Mouse (Mus musculus) midbrain, embryonic 16.5 days (tissue): ENCODE results near the gene Gm45140. TPM values are rescaled to one million over a fixed set of nuclear protein-coding genes. Genes with fewer than 3 reads are reported as not detected.

Experiments used
- ATAC-seq: fragments of 200-750 bp; cut with Nextera tagmentation; 2 replicates; pipeline ENCODE4 v1.8.0; 2017; ENCODE audit warnings: moderate TSS enrichment
- H3K27ac ChIP-seq: fragments of 300-500 bp; sonication (generic); 2 replicates; pipeline ENCODE4 v1.5.1; 2014; ENCODE audit warnings: mild to moderate bottlenecking, low read length, mixed read lengths
- H3K27me3 ChIP-seq: fragments of 300-500 bp; sonication (generic); 2 replicates; pipeline ENCODE4 v1.6.1; 2014; ENCODE audit warnings: low read depth, low read length, mixed read lengths; ENCODE audit not compliant: control insufficient read depth, insufficient read depth
- H3K36me3 ChIP-seq: fragments of 300-500 bp; sonication (generic); 2 replicates; pipeline ENCODE4 v1.6.1; 2014; ENCODE audit warnings: mild to moderate bottlenecking, low read length, moderate library complexity, mixed read lengths; ENCODE audit not compliant: control insufficient read depth, insufficient read depth
- H3K4me1 ChIP-seq: fragments of 300-500 bp; sonication (generic); 2 replicates; pipeline ENCODE4 v1.6.1; 2014; ENCODE audit warnings: mild to moderate bottlenecking, low read length, mixed read lengths; ENCODE audit not compliant: control insufficient read depth, insufficient read depth
- H3K4me2 ChIP-seq: fragments of 300-500 bp; sonication (generic); 2 replicates; pipeline ENCODE4 v1.6.1; 2014; ENCODE audit warnings: mild to moderate bottlenecking, low read length, mixed read lengths
- H3K4me3 ChIP-seq: fragments of 300-500 bp; sonication (generic); 2 replicates; pipeline ENCODE4 v1.5.1; 2014; ENCODE audit warnings: low read depth, mild to moderate bottlenecking, low read length, moderate library complexity, mixed read lengths
- H3K9ac ChIP-seq: fragments of 300-500 bp; sonication (generic); 2 replicates; pipeline ENCODE4 v1.6.1; 2014; ENCODE audit warnings: low read depth, low read length, mixed read lengths
- H3K9me3 ChIP-seq: fragments of 300-500 bp; sonication (generic); replicated peaks from 2 replicates; pipeline ENCODE4 v1.6.1; 2014; ENCODE audit warnings: mild to moderate bottlenecking, low read length, mixed read lengths; ENCODE audit not compliant: control insufficient read depth, poor library complexity, severe bottlenecking
- WGBS: fragments of 180-500 bp; shearing (Covaris S2); extraction: QIAGEN DNeasy Blood & Tissue Kit; methylation state at CpG from one replicate; pipeline ENCODE4 v1.1.7; 2014; 5-methylcytosine and 5-hydroxymethylcytosine counted together
- polyA plus RNA-seq: library from polyadenylated mRNA; unstranded; fragments of >200 nt; fragmentation: Nextera tagmentation; extraction: Ambion mirVana; gene quantifications from 2 replicates; pipeline ENCODE4 v1.2.1, GENCODE M21; 2015

Gene Gm45140
- polyA plus RNA-seq, 1 experiment from 2014 or later: 4.0 TPM

DNA sequence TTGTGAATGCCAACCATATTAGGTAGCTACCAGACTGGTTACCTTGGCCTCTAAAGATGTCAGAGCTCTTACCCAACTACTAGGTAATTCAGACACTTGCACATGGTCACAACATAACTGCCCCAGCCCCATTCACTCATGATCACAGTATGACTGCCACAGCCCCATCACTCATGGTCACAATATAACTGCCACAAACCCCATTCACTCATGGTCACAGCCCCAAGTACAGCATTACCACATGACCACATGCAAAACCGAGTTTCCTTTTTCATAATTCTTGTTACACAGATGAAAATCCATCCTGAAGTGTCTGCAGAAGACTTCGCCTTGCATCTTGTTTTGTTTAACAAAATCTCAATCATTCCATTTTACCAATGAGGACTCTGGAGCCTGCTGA lies 87.5 kb downstream of the Gm45140 start:
- no peaks in the 10 kb centered on the region for H3K36me3 ChIP-seq
- no peak for ATAC-seq
- H3K27ac ChIP-seq: no peak overlapping the region
- no peaks in the 10 kb centered on the region for H3K27me3 ChIP-seq
- H3K9ac ChIP-seq: no peak overlapping the region
- H3K9me3 ChIP-seq: no peaks in the 10 kb centered on the region
- no peaks in the 10 kb centered on the region for H3K4me1 ChIP-seq
- WGBS: 83% methylated on average over 2 of the region's 2 CpGs
- H3K4me3 ChIP-seq: no peak overlapping the region
- no peak overlapping the region for H3K4me2 ChIP-seq

GRCm38 (mm10) chr6:87746849-87747248 lies 88.7 kb downstream of the Gm45140 start:
- no peak overlapping the region for H3K9ac ChIP-seq
- no peaks in the 10 kb centered on the region for H3K27me3 ChIP-seq
- H3K4me1 ChIP-seq: no peaks in the 10 kb centered on the region
- no peaks in the 10 kb centered on the region for H3K9me3 ChIP-seq
- ATAC-seq: no peak
- no peak overlapping the region for H3K27ac ChIP-seq
- H3K4me3 ChIP-seq: no peak overlapping the region
- 70% methylated on average over 2 of the region's 2 CpGs for WGBS
- no peak overlapping the region for H3K4me2 ChIP-seq
- H3K36me3 ChIP-seq: no peaks in the 10 kb centered on the region

GRCm38 (mm10) chr6:87746059-87746458 lies 89.5 kb downstream of the Gm45140 start:
- Histone ChIP-seq H3K4me1 (no peaks in the 10 kb centered on the region), H3K27ac (no peak overlapping the region), H3K9ac (no peak overlapping the region), H3K36me3 (no peaks in the 10 kb centered on the region), H3K9me3 (no peaks in the 10 kb centered on the region), H3K4me3 (no peak overlapping the region), H3K4me2 (no peak overlapping the region), H3K27me3 (no peaks in the 10 kb centered on the region)
- no peak for ATAC-seq
- 68% methylated on average over 3 of the region's 3 CpGs for WGBS

DNA sequence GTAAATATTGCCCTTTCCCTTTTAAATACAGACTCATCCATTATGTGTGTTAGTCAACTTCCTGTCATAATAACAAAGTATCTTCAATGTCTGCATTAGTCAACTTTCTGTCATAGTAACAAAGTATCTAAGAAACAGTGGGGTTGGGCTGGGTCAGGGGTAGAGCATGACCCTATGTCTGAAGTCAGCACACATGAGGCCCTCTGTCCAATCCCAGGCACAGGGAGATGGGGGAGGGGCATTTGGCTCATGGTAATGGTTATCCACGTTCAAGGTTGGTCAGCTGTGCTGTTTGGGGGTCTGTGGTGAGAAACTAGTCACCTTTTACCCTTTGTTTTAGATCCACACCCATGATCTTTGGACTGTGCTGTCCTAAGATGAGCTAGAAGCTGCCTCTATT lies 90.3 kb downstream of the Gm45140 start:
- ATAC-seq: no peak
- no peaks in the 10 kb centered on the region for H3K27me3 ChIP-seq
- no peak overlapping the region for H3K27ac ChIP-seq
- 36% methylated on average over 1 of the region's 1 CpGs for WGBS
- H3K4me2 ChIP-seq: no peak overlapping the region
- H3K4me1 ChIP-seq: no peaks in the 10 kb centered on the region
- no peaks in the 10 kb centered on the region for H3K36me3 ChIP-seq
- H3K9ac ChIP-seq: no peak overlapping the region
- no peaks in the 10 kb centered on the region for H3K9me3 ChIP-seq
- no peak overlapping the region for H3K4me3 ChIP-seq

GRCm38 (mm10) chr6:87744632-87745031 lies 91.0 kb downstream of the Gm45140 start:
- no peaks in the 10 kb centered on the region for H3K4me1 ChIP-seq
- H3K4me2 ChIP-seq: no peak overlapping the region
- H3K27ac ChIP-seq: no peak overlapping the region
- no peaks in the 10 kb centered on the region for H3K9me3 ChIP-seq
- 89% methylated on average over 3 of the region's 3 CpGs for WGBS
- H3K4me3 ChIP-seq: no peak overlapping the region
- no peaks in the 10 kb centered on the region for H3K36me3 ChIP-seq
- no peaks in the 10 kb centered on the region for H3K27me3 ChIP-seq
- no peak overlapping the region for H3K9ac ChIP-seq
- ATAC-seq: no peak

DNA sequence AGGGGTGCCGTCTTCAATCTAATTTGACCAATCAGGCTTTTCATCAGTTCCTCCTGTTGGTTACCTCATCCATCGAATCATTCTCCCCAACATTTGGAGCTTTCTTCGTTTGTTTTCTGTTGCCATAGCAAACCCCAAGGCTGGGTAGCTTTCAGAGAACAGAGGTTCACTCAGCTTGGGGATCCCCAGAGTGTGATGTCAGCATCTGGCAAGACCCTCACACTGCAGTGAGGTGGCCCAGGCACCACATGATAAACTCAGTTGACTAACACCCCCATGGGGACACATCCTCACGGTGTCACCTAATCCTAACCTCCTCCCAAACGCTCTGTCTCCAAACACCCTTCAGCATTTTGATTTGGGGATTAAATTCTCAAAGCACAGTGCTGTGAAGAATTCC lies 92.3 kb downstream of the Gm45140 start:
- ATAC-seq: no peak
- 64% methylated on average over 5 of the region's 5 CpGs for WGBS
- H3K4me3 ChIP-seq: no peak overlapping the region
- H3K27ac ChIP-seq: no peak overlapping the region
- no peaks in the 10 kb centered on the region for H3K4me1 ChIP-seq
- no peak overlapping the region for H3K9ac ChIP-seq
- no peaks in the 10 kb centered on the region for H3K9me3 ChIP-seq
- no peaks in the 10 kb centered on the region for H3K27me3 ChIP-seq
- no peak overlapping the region for H3K4me2 ChIP-seq
- H3K36me3 ChIP-seq: no peaks in the 10 kb centered on the region

GRCm38 (mm10) chr6:87742804-87743203 lies 92.8 kb downstream of the Gm45140 start:
- Histone ChIP-seq H3K9ac (no peak overlapping the region), H3K4me1 (no peaks in the 10 kb centered on the region), H3K27me3 (no peaks in the 10 kb centered on the region), H3K4me2 (no peak overlapping the region), H3K27ac (no peak overlapping the region), H3K4me3 (no peak overlapping the region), H3K36me3 (no peaks in the 10 kb centered on the region), H3K9me3 (no peaks in the 10 kb centered on the region)
- WGBS: 79% methylated on average over 5 of the region's 5 CpGs
- ATAC-seq: no peak

DNA sequence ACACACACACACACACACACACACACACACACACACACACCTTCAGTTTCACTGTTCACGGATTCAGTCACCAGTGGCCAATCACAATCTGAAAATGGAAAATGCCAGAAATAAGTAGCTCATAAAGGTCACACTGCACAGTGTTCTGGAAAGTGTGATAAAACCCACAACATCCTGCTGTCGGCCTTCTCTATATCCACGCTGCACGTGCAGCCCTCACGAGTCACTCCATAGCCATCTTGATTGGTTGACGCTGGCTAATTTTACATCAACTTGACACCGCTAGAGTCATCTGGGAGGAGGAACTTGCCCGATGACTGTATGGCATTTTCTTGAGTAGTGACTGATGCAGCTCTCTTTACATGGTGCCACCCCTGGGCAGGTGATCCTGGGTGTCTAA lies 93.6 kb downstream of the Gm45140 start:
- Histone ChIP-seq H3K27me3 (no peaks in the 10 kb centered on the region), H3K27ac (no peak overlapping the region), H3K36me3 (no peaks in the 10 kb centered on the region), H3K9me3 (no peaks in the 10 kb centered on the region), H3K4me2 (no peak overlapping the region), H3K9ac (no peak overlapping the region), H3K4me3 (no peak overlapping the region), H3K4me1 (no peaks in the 10 kb centered on the region)
- WGBS: 98% methylated on average over 8 of the region's 8 CpGs
- no peak for ATAC-seq

DNA sequence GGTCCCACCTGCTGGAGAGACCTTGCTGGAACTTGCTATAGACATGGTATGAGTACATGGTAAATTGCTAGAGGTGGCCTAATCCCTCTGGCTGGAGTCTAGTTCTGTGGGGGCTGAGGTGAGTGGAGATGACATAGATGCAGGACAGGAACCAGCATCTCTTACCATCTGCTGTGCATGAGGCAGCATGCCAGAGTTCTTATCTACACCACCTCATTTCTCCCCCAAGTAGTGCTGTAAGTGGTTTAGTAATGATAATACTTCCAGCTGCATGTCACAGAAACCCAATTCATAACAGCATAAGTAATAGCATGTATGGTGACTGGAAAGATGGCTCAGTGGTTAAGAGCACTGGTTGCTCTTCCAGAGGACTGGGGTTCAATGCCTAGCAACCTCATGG lies 95.1 kb downstream of the Gm45140 start:
- H3K27me3 ChIP-seq: no peaks in the 10 kb centered on the region
- ATAC-seq: no peak
- no peaks in the 10 kb centered on the region for H3K36me3 ChIP-seq
- H3K4me2 ChIP-seq: no peak overlapping the region
- H3K9me3 ChIP-seq: no peaks in the 10 kb centered on the region
- H3K27ac ChIP-seq: no peak overlapping the region
- H3K4me1 ChIP-seq: no peaks in the 10 kb centered on the region
- H3K4me3 ChIP-seq: no peak overlapping the region
- H3K9ac ChIP-seq: no peak overlapping the region

DNA sequence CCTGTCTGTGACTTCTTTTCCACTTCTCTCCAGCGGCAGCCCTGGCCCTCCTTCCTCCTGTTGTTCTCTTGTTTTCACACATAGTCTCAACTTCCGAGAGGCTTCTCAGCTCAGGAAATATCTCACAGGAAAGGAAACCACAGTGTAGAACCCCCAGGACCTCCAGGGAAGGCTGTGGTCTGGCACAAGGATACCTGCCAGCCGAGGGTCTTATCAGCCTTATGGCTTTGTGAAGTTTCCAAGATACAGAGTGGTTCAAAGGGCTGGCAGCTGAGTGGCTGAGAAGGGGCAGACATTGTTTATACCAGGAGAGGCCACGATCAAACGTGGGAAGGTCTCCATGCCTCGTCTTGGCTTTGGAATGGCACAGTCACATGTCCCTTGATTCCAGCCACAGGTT lies 95.7 kb downstream of the Gm45140 start:
- Histone ChIP-seq H3K36me3 (no peaks in the 10 kb centered on the region), H3K27me3 (no peaks in the 10 kb centered on the region), H3K4me1 (no peaks in the 10 kb centered on the region), H3K4me3 (no peak overlapping the region), H3K4me2 (no peak overlapping the region), H3K9me3 (no peaks in the 10 kb centered on the region), H3K9ac (no peak overlapping the region), H3K27ac (no peak overlapping the region)
- no peak for ATAC-seq
- 58% methylated on average over 6 of the region's 6 CpGs for WGBS
